Mouse (Mus musculus): ENCODE data around the gene Krtap3-1.
A peak's percentile ranks its signal among the peaks of the same experiment; 100 is the strongest.
"Not testable (repeated sequence)": the region's sequence is repeated elsewhere in the genome, so short reads cannot be mapped to it uniquely, and the experiment has no call there.

Gene Krtap3-1

DNA sequence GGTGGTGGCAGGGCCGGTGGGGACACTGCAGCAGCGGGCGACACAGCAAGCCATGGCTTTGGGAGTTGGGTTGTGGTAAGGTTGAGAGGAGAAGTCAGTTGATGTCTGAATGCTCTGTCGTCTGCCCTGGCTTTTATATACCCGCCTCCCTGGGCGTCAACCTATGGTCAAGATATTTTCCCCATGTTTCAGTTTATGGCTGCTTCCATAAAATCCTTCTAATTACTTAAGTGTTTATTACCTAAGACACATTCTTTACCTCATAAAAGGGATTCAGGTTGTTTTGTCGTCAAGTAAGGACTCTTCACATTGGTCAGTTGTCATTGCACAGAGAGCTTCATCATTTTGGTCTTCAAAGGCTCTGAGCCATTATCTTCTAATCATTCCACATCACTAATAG lies at the start of gene Krtap3-1:
TSS of gene Krtap3-1 (minus strand) at position 101 of the 400 bp plus-strand sequence.
- DNase-seq (ENCODE audit: low spot score in 2 of 2), result no peak

- no peak for DNase-seq (ENCODE audit: low spot score in 2 of 2)
Observed at GRCm38 (mm10) chr11:99614796-99615363, 48.5 kb upstream of the Krtap3-1 start, which contains the start of gene Krtap2-4. Gene Krtap2-4, minus strand, starts transcription at chr11:99614846.

- not testable (repeated sequence) for DNase-seq (ENCODE audit: low spot score in 2 of 2)
Observed at GRCm38 (mm10) chr11:99610089-99610488, 43.7 kb upstream of the Krtap3-1 start, which contains the start of gene Gm11937. Gene Gm11937, minus strand, starts transcription at chr11:99610189.

DNA sequence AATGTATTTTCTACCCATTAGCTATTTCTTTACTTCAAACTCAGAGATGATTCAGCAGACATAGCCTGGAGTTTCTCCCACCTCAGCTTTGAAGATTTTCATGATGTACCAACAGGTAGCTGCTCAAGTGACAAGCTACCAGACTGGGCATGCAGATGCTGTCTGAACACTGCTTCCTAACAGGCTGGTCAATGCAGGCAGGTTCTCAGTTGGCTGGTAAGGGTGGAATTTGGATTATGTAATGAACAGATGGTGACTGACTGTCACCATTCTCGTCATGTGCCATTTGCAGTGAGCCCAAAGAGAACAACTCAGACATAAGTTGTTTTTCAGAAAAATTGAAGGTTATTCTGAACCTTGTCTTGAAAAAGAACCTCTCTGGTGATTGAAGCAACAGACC lies 42.7 kb upstream of the Krtap3-1 start:
- no peak for DNase-seq (ENCODE audit: low spot score in 2 of 2)

GRCm38 (mm10) chr11:99603208-99603607 lies 36.8 kb upstream of the Krtap3-1 start, which contains the start of gene Gm11938:
Gene Gm11938, minus strand, starts transcription at chr11:99603308.
- not testable (repeated sequence) for DNase-seq (ENCODE audit: low spot score in 2 of 2)

GRCm38 (mm10) chr11:99597742-99598141 lies 31.3 kb upstream of the Krtap3-1 start, which contains the start of gene Krtap9-3:
Gene Krtap9-3, minus strand, starts transcription at chr11:99598105.
- not testable (repeated sequence) for DNase-seq (ENCODE audit: low spot score in 2 of 2)

DNA sequence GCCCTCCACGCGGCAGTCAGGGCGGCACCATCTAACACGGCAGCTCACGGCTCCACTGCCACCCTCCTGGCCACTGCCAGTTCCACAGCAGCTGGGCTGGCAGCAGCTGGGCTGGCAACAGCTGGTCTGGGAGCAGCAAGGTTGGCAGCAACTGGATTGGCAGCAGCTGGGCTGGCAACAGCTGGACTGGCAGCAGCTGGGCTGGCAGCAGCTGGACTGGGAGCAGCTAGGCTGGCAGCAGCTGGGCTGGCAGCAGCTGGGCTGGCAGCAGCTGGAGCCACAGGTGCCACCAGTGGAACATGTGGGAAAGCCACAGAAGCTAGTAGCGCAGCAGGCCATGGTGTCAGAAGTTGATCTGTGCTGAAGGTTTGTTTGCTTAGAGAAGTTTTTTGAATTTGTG lies 24.6 kb upstream of the Krtap3-1 start, which contains the start of gene Krtap1-3:
TSS of gene Krtap1-3 (minus strand) at position 359 of the 400 bp plus-strand sequence.
- DNase-seq (ENCODE audit: low spot score in 2 of 2), result no peak

DNA sequence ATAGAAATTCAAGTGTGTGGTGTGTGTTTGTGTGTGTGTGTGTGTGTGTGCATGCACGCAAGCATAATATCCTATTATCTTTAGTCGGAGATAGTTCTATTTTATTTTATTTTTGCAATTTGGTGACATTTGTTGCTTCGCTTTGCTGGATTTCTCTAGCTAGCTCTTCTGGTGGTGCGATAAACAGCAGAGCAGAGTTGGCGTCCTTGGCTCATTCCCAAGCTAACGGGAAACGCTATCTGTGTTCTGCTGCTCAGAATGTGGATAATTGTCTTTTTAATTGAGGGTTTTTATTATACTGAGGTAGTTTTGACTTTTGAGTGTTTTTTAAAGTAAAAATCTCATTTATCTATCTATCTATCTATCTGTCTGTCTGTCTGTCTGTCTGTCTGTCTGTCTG lies 18.7 kb upstream of the Krtap3-1 start:
- no peak for DNase-seq (ENCODE audit: low spot score in 2 of 2)

DNA sequence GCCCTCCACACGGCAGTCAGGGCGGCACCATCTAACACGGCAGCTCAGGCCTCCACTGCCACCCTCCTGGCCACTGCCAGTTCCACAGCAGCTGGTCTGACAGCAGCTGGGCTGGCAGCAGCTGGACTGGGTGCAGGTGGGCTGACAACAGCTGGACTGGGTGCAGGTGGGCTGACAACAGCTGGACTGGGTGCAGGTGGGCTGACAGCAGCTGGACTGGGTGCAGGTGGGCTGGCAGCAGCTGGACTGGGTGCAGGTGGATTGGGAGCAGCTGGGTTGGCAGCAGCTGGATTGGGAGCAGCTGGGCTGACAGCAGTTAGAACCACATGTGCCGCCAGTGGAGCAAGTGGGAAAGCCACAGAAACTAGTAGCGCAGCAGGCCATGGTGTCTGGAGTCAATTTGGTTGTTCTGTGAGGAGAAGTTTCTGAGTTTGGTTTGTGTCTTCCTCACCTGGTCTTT lies 16.8 kb upstream of the Krtap3-1 start, which contains the start of gene Krtap1-4:
TSS of gene Krtap1-4 (minus strand) at position 410 of the 460 bp plus-strand sequence.
- no peak for DNase-seq (ENCODE audit: low spot score in 2 of 2)

DNA sequence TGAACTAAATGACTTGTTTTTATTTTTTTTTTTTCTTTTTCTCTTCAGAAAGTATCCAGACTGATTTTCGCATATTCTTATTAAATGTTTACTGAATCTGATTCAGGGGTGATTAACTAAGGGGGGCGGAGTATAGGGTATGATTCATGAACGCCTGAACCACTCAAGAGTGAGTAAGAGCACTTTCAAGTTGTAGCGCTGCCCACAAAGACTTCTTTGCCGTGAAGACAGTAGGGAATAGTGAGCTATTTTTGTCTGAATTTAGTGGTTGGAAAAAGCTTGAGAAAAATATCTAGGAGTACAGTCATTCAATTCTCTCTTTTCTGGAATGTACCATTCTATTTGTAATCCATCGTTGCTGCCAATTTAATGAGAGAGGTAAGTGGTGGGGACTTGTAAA lies 15.1 kb upstream of the Krtap3-1 start:
- no peak for DNase-seq (ENCODE audit: low spot score in 2 of 2)

- DNase-seq (ENCODE audit: low spot score in 2 of 2), result no peak
Observed at GRCm38 (mm10) chr11:99581051-99581450, 14.6 kb upstream of the Krtap3-1 start.

- DNase-seq (ENCODE audit: low spot score in 2 of 2), result no peak
Observed at GRCm38 (mm10) chr11:99580636-99581035, 14.2 kb upstream of the Krtap3-1 start, which contains the start of gene Krtap1-5. Gene Krtap1-5, minus strand, starts transcription at chr11:99581016.

GRCm38 (mm10) chr11:99574106-99574505 lies 7.7 kb upstream of the Krtap3-1 start:
- peak; percentile 57 to 84 for DNase-seq (ENCODE audit: low spot score in 2 of 2)

- no peak for DNase-seq (ENCODE audit: low spot score in 2 of 2)
Observed at GRCm38 (mm10) chr11:99573164-99573563, 6.7 kb upstream of the Krtap3-1 start.

- DNase-seq (ENCODE audit: low spot score in 2 of 2), result no peak
Observed at GRCm38 (mm10) chr11:99562580-99562979, 3.9 kb downstream of the Krtap3-1 start.

DNA sequence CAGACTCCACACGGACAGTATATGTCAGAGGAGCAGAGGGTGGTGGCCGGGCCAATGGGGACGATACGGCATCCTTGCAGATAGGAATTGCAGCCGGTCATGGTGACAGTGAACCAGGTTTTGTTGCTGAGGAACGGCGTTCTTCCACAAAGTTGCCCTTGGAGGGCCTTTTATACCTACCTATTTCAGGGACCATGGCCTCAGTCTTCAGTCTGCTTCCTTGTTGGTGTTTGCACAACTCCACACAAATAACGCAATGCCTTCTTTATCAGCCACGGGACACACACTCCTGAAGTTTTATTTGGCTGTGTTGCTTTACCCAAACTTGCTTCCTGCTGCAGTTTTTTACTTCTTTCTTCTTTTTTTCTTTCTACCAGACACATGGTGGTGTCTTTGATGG lies 7.1 kb downstream of the Krtap3-1 start, which contains the start of gene Gm11939:
TSS of gene Gm11939 (minus strand) at position 101 of the 400 bp plus-strand sequence.
- DNase-seq (ENCODE audit: low spot score in 2 of 2), result no peak

DNA sequence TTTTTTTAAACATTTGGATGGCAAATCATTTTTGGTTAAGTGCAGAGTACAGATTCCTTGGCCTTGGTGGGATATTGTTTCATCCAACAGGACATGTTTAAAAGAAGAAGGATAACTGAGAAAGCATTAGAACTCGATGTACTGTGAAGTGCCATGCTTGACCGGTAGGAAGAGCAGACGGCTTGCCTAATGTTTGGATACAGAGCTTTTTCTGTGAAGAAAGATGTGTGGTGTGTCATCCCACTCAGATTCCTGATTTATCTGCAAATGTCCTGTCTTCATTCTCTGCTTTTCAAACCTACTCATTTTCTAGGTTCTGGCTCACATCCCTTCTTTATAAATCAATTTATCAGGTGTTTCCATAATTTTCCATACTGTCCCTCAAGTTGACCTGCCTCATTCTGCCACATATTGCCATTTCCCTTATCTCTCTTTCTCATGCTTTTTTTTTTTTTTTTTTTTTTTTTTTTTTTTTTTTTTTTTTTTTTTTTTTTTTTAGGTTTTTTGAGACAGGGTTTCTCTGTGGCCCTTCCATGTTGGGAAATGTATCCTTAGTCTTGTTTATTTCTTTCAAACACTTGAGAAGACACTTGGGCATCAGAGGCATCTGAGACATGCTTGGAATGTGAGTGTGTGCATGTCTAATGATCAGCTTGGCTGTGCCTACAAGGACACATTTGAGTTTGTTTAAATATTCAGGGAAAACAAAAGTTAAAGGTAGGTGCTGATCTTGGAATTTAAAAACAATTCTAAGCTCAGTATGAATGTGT lies 8.3 kb downstream of the Krtap3-1 start:
- no peak for DNase-seq (ENCODE audit: low spot score in 2 of 2)

GRCm38 (mm10) chr11:99556753-99557152 lies 9.7 kb downstream of the Krtap3-1 start, which contains the start of gene Krtap3-2:
Gene Krtap3-2, minus strand, starts transcription at chr11:99556853.
- DNase-seq (ENCODE audit: low spot score in 2 of 2), result no peak

DNA sequence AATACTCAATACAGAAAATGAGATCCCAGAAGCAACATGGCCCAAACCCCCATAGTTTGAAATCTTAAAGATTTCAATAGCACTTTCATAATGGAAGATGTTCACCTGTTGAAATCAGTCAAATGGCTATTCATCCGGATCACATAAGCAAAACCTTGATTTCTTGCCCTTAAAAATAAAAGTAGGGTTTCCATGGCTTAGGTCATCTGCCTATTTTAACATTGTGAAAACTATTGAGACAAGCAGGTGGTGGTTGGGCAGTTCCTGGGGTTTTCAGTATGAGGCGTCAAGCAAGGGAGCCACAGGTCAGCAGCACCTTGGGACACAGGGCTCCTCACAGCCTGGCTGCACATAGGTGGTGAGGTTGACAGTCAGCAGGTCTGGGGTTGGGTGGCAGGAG lies 10.2 kb downstream of the Krtap3-1 start:
- DNase-seq (ENCODE audit: low spot score in 2 of 2), result no peak

DNA sequence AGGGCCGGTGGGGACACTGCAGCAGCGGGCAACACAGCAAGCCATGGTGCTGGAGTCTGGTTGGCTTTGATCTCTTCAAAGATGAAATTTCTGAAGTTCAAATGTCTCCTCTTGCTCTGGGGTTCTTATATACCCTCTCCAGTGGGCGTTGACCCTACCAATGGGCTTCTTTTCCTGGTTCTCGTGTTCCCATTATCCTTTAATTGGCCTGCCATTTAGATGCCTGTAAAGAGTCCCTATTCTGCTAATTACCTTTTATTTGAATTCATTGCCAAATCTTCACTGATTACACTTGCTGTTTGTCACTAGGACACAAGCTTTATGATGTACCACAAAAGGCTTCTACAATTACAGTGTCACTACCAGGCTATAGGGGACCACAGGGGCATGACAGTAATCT lies 15.7 kb downstream of the Krtap3-1 start, which contains the start of gene Krtap3-3:
TSS of gene Krtap3-3 (minus strand) at position 101 of the 400 bp plus-strand sequence.
- no peak for DNase-seq (ENCODE audit: low spot score in 2 of 2)

DNA sequence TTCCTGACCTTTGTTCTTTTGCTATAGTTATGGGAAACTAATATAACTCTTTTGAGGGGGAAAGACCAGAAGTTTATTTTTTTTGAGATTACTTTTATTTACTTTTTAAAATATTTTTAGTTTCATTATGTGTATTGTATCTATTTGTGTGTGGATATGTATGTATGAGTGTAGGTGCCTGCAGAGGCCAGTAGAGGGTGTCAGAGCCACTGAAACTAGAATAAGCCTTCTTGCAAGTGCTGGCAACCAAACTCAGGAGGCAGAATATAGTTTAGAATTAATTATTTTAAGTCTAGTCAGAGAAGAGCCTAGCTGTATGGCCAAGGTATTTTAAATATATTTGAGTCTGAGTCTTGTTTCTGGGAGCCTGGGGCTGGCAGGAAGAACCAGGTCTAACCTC lies 18.5 kb downstream of the Krtap3-1 start:
- no peak for DNase-seq (ENCODE audit: low spot score in 2 of 2)

- peak in 1 of 2 experiments; percentile 27 for DNase-seq (ENCODE audit: low spot score in 2 of 2)
Observed at GRCm38 (mm10) chr11:99539721-99540120, 26.7 kb downstream of the Krtap3-1 start.

All from urinary bladder, postnatal 4 days (tissue).